Mouse (Mus musculus) midbrain, embryonic 11.5 days (tissue): ENCODE results near the gene Ttll8. TPM values are rescaled to one million over a fixed set of nuclear protein-coding genes. Genes with fewer than 3 reads are reported as not detected.

Experiments used
- ATAC-seq: fragments of 200-750 bp; cut with Nextera tagmentation; 2 replicates; pipeline ENCODE4 v1.8.0; 2017; ENCODE audit warnings: moderate TSS enrichment, moderate library complexity; ENCODE audit not compliant: low FRiP score
- DNase-seq: peaks from one replicate; pipeline ENCODE4 v3.0.0; 2015; ENCODE audit warnings: low spot score; ENCODE audit errors: missing footprints
- H3K27ac ChIP-seq: fragments of 300-500 bp; sonication (generic); 2 replicates; pipeline ENCODE4 v1.5.1; 2014; ENCODE audit warnings: low read depth, low read length
- H3K27me3 ChIP-seq: fragments of 300-500 bp; sonication (generic); 2 replicates; pipeline ENCODE4 v1.6.1; 2014; ENCODE audit warnings: mild to moderate bottlenecking, low read length, moderate library complexity, mixed read lengths; ENCODE audit not compliant: control insufficient read depth, insufficient read depth
- H3K36me3 ChIP-seq: fragments of 300-500 bp; sonication (generic); 2 replicates; pipeline ENCODE4 v1.6.1; 2014; ENCODE audit warnings: mild to moderate bottlenecking, low read length, moderate library complexity, mixed read lengths; ENCODE audit not compliant: control insufficient read depth, insufficient read depth
- H3K4me1 ChIP-seq: fragments of 300-500 bp; sonication (generic); 2 replicates; pipeline ENCODE4 v1.6.1; 2014; ENCODE audit warnings: low read length; ENCODE audit not compliant: control insufficient read depth, insufficient read depth
- H3K4me2 ChIP-seq: fragments of 300-500 bp; sonication (generic); 2 replicates; pipeline ENCODE4 v1.6.1; 2014; ENCODE audit warnings: mild to moderate bottlenecking, moderate library complexity
- H3K4me3 ChIP-seq: fragments of 300-500 bp; sonication (generic); 2 replicates; pipeline ENCODE4 v1.5.1; 2014; ENCODE audit warnings: low read depth, low read length
- H3K9ac ChIP-seq: fragments of 300-500 bp; sonication (generic); 2 replicates; pipeline ENCODE4 v1.6.1; 2014; ENCODE audit warnings: low read length
- H3K9me3 ChIP-seq: fragments of 300-500 bp; sonication (generic); 2 replicates; pipeline ENCODE4 v1.6.1; 2016; ENCODE audit warnings: low read length; ENCODE audit not compliant: control insufficient read depth
- WGBS: fragments of 180-500 bp; shearing (Covaris S2); extraction: QIAGEN DNeasy Blood & Tissue Kit; methylation state at CpG from one replicate; pipeline ENCODE4 v1.1.7; 2014; 5-methylcytosine and 5-hydroxymethylcytosine counted together
- polyA plus RNA-seq: library from polyadenylated mRNA; unstranded; fragments of >200 nt; fragmentation: Nextera tagmentation; extraction: Ambion mirVana; gene quantifications from 2 replicates; pipeline ENCODE4 v1.2.1, GENCODE M21; 2014

Gene Ttll8
- polyA plus RNA-seq, result not detected in 2 replicates

- no peaks in the 10 kb centered on the region for H3K36me3 ChIP-seq
- WGBS, result 2% methylated on average over 51 of the region's 53 CpGs
- H3K9me3 ChIP-seq, result no peaks in the 10 kb centered on the region
- peaks cover 6% of the 10 kb centered on the region for H3K4me1 ChIP-seq
- H3K4me2 ChIP-seq, result peak within 1 kb of the TSS; percentile 84
- ATAC-seq (peak; percentile 87), DNase-seq (peak; percentile 91)
- H3K9ac ChIP-seq, result peak within 1 kb of the TSS; percentile 72
- H3K27me3 ChIP-seq, result peaks cover 15% of the 10 kb centered on the region
- peak within 1 kb of the TSS; percentile 39 for H3K4me3 ChIP-seq
- no peak within 1 kb of the TSS for H3K27ac ChIP-seq
Observed at GRCm38 (mm10) chr15:88954368-88955072, at the start of gene Ttll8. Gene Ttll8 (minus strand): TSS chr15:88954418.

DNA sequence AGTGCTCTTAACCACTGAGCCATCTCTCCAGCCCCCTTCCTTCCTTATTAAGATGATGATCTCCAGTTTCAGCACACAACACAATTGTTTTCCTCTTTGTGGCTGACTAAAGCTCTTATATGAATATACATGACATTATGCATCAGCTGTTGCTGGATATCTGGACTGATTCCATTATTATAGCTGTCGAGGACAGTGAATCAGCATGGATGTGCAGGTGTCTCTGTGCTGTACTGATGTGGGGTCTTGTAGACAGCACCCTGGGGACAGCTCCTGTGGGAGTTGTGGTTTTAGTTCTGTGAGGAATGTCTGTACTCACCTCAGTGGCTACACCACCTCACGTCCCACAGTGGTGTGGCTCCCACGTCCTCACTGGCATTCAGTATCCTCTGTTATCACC is 47.0 kb upstream of the Ttll8 start:
- WGBS, result 89% methylated on average over 3 of the region's 3 CpGs
- Histone ChIP-seq H3K4me3 (no peak overlapping the region), H3K36me3 (no peaks in the 10 kb centered on the region), H3K4me1 (no peaks in the 10 kb centered on the region), H3K9ac (no peak overlapping the region), H3K27me3 (no peaks in the 10 kb centered on the region), H3K27ac (no peak overlapping the region), H3K9me3 (no peaks in the 10 kb centered on the region), H3K4me2 (no peak overlapping the region)
- DNase-seq (no peak), ATAC-seq (no peak)

GRCm38 (mm10) chr15:89000367-89000766 is 46.1 kb upstream of the Ttll8 start:
- H3K27ac ChIP-seq, result no peak overlapping the region
- no peak overlapping the region for H3K4me3 ChIP-seq
- no peaks in the 10 kb centered on the region for H3K27me3 ChIP-seq
- H3K36me3 ChIP-seq, result no peaks in the 10 kb centered on the region
- H3K9me3 ChIP-seq, result no peaks in the 10 kb centered on the region
- no peak overlapping the region for H3K9ac ChIP-seq
- 86% methylated on average over 2 of the region's 2 CpGs for WGBS
- H3K4me2 ChIP-seq, result no peak overlapping the region
- no peaks in the 10 kb centered on the region for H3K4me1 ChIP-seq
- no peak for DNase-seq
- no peak for ATAC-seq

DNA sequence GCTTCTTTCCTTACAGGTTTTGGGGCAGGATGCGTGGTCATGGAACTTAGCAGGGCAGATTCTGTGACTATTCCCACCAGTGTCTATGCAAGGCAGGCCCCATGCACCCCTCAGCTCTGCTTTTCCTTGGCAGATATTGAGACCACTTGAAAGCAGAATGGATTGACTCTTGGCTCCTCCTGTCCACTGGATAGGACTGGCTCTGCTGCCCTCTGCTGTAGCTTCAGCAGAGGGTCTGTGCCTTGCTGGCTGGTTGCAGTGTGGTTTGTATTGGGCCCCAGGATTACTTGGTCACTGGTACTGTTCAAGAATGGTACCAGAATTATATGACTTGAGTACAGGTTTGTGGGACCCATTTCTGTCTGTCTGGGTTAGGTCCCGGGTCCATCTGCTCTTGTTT is 44.9 kb upstream of the Ttll8 start:
- Histone ChIP-seq H3K36me3 (no peaks in the 10 kb centered on the region), H3K9ac (no peak overlapping the region), H3K27me3 (no peaks in the 10 kb centered on the region), H3K4me2 (no peak overlapping the region), H3K4me1 (no peaks in the 10 kb centered on the region), H3K27ac (no peak overlapping the region), H3K9me3 (no peaks in the 10 kb centered on the region), H3K4me3 (no peak overlapping the region)
- DNase-seq, result no peak
- WGBS, result 75% methylated on average over 2 of the region's 2 CpGs
- ATAC-seq, result no peak

- H3K36me3 ChIP-seq, result no peaks in the 10 kb centered on the region
- H3K27ac ChIP-seq, result no peak overlapping the region
- H3K4me1 ChIP-seq, result no peaks in the 10 kb centered on the region
- H3K27me3 ChIP-seq, result no peaks in the 10 kb centered on the region
- no peak overlapping the region for H3K9ac ChIP-seq
- H3K4me3 ChIP-seq, result no peak overlapping the region
- ATAC-seq (no peak), DNase-seq (no peak)
- H3K9me3 ChIP-seq, result no peaks in the 10 kb centered on the region
- H3K4me2 ChIP-seq, result no peak overlapping the region
- WGBS, result 74% methylated on average over 8 of the region's 8 CpGs
Observed at GRCm38 (mm10) chr15:88998636-88999035, 44.4 kb upstream of the Ttll8 start.

GRCm38 (mm10) chr15:88989236-88989635 is 35.0 kb upstream of the Ttll8 start:
- 86% methylated on average over 2 of the region's 2 CpGs for WGBS
- Histone ChIP-seq H3K4me3 (no peak overlapping the region), H3K9me3 (no peaks in the 10 kb centered on the region), H3K9ac (no peak overlapping the region), H3K27me3 (no peaks in the 10 kb centered on the region), H3K4me1 (no peaks in the 10 kb centered on the region), H3K4me2 (no peak overlapping the region), H3K36me3 (no peaks in the 10 kb centered on the region), H3K27ac (no peak overlapping the region)
- DNase-seq, result no peak
- no peak for ATAC-seq

- Histone ChIP-seq H3K4me1 (peaks cover 9% of the 10 kb centered on the region), H3K27me3 (no peaks in the 10 kb centered on the region; the same call in 1 of the 2 replicates), H3K36me3 (no peaks in the 10 kb centered on the region), H3K4me2 (no peak within 1 kb of the TSS), H3K4me3 (no peak within 1 kb of the TSS), H3K27ac (no peak within 1 kb of the TSS), H3K9me3 (no peaks in the 10 kb centered on the region), H3K9ac (no peak within 1 kb of the TSS)
- DNase-seq (no peak), ATAC-seq (no peak)
- 94% methylated on average over 31 of the region's 31 CpGs for WGBS
Observed at GRCm38 (mm10) chr15:88982534-88983079, 28.4 kb upstream of the Ttll8 start, which contains the start of gene Mov10l1. Gene Mov10l1 (plus strand): TSS chr15:88982909.

GRCm38 (mm10) chr15:88979138-88979446 is 24.9 kb upstream of the Ttll8 start:
- Histone ChIP-seq H3K4me1 (peaks cover 10% of the 10 kb centered on the region), H3K27ac (peak overlapping the region; percentile 8), H3K9me3 (no peaks in the 10 kb centered on the region), H3K36me3 (no peaks in the 10 kb centered on the region), H3K27me3 (no peaks in the 10 kb centered on the region; the same call in 1 of the 2 replicates), H3K4me3 (no peak overlapping the region), H3K9ac (no peak overlapping the region), H3K4me2 (no peak overlapping the region)
- DNase-seq (no peak), ATAC-seq (peak; percentile 68)
- WGBS, result 14% methylated on average over 3 of the region's 3 CpGs

DNA sequence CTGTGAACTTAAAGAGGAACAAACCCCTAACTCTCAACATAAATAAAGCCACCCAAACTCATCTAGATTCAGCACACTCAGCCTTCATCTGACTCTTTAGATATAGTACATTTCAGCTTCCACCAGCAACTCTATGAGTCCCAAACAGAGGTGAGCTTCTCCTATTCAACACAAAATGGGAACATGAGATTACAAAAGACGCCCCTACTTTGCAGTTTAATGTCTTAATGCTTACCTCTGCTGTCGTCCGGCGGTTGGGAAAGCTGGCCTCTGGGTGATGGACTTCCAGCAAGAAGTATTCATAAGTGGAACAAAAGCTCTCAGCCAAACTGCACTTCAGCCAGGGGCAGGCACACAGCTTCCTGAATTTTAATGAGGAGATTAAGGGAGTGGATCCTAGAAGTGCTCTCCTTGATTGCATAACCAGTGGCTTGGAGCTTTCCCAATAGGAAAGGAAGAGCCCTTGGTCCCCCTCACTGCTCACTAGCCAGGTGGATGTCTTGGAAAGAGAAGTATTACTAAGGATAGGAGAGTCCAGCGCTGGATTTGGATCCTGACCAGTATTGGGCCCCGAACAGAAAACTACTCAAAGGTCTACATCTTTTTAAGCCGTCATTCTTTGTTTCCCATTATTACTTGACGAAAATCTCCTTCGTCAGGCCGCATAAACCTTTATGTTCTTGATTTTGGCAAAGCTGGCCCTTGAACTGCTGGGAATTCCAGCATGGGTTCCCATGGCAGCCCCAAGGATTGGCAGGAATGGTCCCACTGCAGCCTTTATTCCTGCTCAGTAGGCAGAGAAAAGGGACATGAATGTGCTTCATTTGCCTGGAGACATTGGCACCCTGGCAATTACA is 24.3 kb upstream of the Ttll8 start, which contains the start of gene Mlc1:
Gene Mlc1, minus strand, starts transcription at position 727 of the 857 bp plus-strand sequence.
- Histone ChIP-seq H3K36me3 (no peaks in the 10 kb centered on the region), H3K9me3 (no peaks in the 10 kb centered on the region)

More for the DNA sequence above, 24.3 kb upstream of the Ttll8 start, which contains the start of gene Mlc1:
- DNase-seq (peak; percentile 95), ATAC-seq (peak; percentile 91)
- Histone ChIP-seq H3K4me1 (peaks cover 10% of the 10 kb centered on the region), H3K4me3 (peak within 1 kb of the TSS; percentile 3; the same call in 1 of the 2 replicates), H3K4me2 (peak within 1 kb of the TSS; percentile 16; the same call in 1 of the 2 replicates), H3K9ac (0 out of 2 replicates have a peak within 1 kb of the TSS, but pooled peaks have one; percentile 17), H3K27me3 (no peaks in the 10 kb centered on the region; the same call in 1 of the 2 replicates), H3K27ac (peak within 1 kb of the TSS; percentile 23)
- 11% methylated on average over 10 of the region's 10 CpGs for WGBS
